Mouse (Mus musculus) activated CD4-positive, CD25-positive, alpha-beta regulatory T cell, adult 4 months (primary cell): ENCODE results near the gene Ddx46. TPM values are rescaled to one million over a fixed set of nuclear protein-coding genes. Genes with fewer than 3 reads are reported as not detected.

ENCODE experiments used
- ATAC-seq: one replicate; pipeline ENCODE4 v1.8.0; 2017
- polyA plus RNA-seq, 2 experiments: library from polyadenylated mRNA; unstranded; fragments of 100-300 nt; shearing (Covaris generic); gene quantifications; one replicate each; pipeline ENCODE4 v1.2.1; 2017

The Ddx46 gene
- polyA plus RNA-seq, 2 experiments from 2014 or later = 59.1 to 64.8 TPM

DNA sequence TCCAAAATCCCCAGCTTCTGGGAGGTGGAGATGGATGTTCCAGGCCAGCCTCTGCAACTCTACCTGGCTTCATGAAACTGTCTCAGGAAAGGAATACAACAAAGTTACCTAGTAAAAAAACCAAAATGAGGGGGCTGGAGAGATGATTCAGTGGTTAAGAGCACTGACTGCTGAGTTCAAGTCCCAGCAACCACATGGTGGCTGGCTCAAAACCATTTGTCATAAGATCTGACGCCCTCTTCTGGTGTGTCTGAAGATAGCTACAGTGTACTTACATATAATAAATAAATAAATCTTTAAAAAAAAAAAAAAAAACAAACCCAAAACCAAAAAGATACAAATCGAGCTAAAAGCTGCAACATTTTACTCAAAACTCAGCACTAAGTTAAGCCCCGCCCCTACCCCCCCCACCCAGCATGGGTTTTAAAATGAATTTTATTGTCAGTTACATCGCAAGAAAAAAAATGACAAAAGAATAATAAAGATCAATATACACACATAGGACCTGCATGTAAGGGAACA lies 91.8 kb downstream of the Ddx46 start:
- ATAC-seq = no peak

DNA sequence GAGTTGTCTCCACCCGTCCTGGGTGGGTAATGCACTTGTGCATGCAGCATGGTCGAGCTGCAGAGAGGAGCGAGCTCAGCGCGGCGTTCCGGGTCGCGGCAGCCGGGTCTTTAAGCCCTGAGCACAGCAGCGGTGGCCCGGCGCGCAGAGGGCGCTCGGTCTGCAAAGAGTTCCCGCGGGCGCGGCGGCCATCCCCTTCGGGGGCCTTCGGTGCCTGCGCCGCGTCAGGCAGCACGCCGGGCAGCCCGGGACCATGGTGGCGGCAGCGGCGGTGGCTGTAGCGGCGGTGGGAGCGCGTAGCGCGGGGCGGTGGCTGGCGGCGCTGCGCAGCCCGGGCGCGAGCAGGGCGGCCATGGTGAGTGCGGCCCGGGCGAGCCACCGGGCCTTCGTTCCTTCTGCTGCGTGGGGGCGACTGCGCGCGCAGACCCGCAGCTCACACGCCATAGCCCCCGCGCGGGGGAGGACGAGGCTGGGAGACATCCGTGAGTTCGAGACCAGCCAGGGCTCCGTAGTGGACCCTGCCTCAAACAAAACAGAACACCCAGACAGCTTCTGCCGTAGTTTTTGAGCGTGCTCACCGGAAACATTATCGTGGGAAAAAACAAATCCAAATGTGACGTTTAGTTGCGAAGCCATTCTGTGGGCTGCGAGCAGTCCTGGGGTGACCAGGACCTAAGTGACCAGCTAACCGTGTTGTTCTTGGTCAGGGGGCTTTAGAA lies 92.5 kb downstream of the Ddx46 start, which contains the start of gene Pcbd2:
TSS of gene Pcbd2 (plus strand) at position 249 of the 719 bp plus-strand sequence.
- ATAC-seq = peak; percentile 66

DNA sequence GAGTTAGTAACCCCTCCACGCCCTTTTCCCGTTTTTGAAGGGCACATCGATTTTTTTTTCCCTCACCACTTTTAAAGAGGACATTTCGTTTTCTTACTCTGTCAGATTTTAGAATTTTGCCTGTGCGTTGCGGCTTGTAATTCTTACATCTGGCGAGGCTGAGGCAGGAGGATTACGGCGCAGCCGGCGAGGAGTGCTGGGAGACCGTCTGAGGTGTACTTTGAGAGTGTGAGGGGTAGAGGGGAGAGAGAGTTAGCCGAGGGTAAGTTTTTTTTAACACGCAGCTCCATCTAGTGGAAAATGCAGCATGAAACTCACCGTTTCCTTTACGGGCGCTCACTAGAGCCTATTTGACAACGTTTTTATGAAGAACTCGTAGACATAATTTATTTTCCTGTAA lies 93.0 kb downstream of the Ddx46 start:
- peak; percentile 62 for ATAC-seq

DNA sequence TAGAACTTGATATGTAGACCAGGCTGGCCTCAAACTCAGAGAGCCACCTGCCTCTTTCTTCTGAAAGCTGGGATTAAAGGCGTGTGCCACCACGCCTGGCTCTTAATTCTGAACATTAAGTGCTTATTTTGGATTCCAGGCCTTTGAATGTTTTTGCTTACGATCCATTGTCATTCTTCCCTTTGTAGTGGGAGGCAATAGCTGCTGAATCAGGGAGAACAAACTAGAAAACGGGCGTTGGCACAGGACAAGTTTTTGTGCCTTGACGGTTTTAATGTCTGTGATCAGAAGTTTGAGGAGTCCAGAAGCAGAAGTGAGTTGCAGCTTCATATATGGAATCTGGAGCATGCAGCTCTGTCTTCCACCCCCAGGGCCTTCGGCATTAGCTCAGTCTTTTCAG lies 95.9 kb downstream of the Ddx46 start:
- ATAC-seq = no peak

Other genes with a start within 250 kb of the Ddx46 start
- gene Slc34a1, start 236.8 kb upstream of the Ddx46 start, polyA plus RNA-seq = not detected
- gene Pfn3, start 219.8 kb upstream of the Ddx46 start, polyA plus RNA-seq = not detected
- gene F12, start 208.2 kb upstream of the Ddx46 start, polyA plus RNA-seq = not detected
- 10 to 100 TPM; 38.6 to 43.6 TPM for gene Grk6, start 190.0 kb upstream of the Ddx46 start, polyA plus RNA-seq
- gene Prr7, start 170.8 kb upstream of the Ddx46 start, polyA plus RNA-seq = not detected
- gene Dbn1, start 146.9 kb upstream of the Ddx46 start, polyA plus RNA-seq = under 1 TPM in 1 of 2 experiments, not detected in 1; 0.25 TPM
- gene Pdlim7, start 121.4 kb upstream of the Ddx46 start, polyA plus RNA-seq = 10 to 100 TPM in 1 of 2 experiments, 1 to 10 TPM in 1; 7.4 to 14.4 TPM
- gene Dok3, start 105.7 kb upstream of the Ddx46 start, polyA plus RNA-seq = 1 to 10 TPM in 1 of 2 experiments, not detected in 1; 2.7 TPM
- 10 to 100 TPM; 46.8 to 54.5 TPM for gene Ddx41, start 98.4 kb upstream of the Ddx46 start, polyA plus RNA-seq
- gene Fam193b, start 63.9 kb upstream of the Ddx46 start, polyA plus RNA-seq = 10 to 100 TPM; 21.6 to 26.7 TPM
- 100 to 1,000 TPM; 152 to 296 TPM for gene Tmed9, start 61.3 kb upstream of the Ddx46 start, polyA plus RNA-seq
- gene B4galt7, start 35.1 kb upstream of the Ddx46 start, polyA plus RNA-seq = 10 to 100 TPM; 24.5 to 30.2 TPM
- gene Caml, start 12.0 kb upstream of the Ddx46 start, polyA plus RNA-seq = 10 to 100 TPM; 31.7 to 39.9 TPM
- gene B230219D22Rik, start 58.1 kb downstream of the Ddx46 start, polyA plus RNA-seq = 10 to 100 TPM; 12.9 to 15.2 TPM
- gene Txndc15, start 79.6 kb downstream of the Ddx46 start, polyA plus RNA-seq = 10 to 100 TPM; 31.4 to 31.5 TPM
- 10 to 100 TPM; 11.9 to 15.1 TPM for gene Pcbd2, start 92.3 kb downstream of the Ddx46 start, polyA plus RNA-seq
- gene Catsper3, start 149.5 kb downstream of the Ddx46 start, polyA plus RNA-seq = under 1 TPM in 1 of 2 experiments, not detected in 1; 0.25 TPM
- gene Pitx1, start 201.2 kb downstream of the Ddx46 start, polyA plus RNA-seq = not detected